Mouse (Mus musculus) intestine, embryonic 16.5 days (tissue): ENCODE results near the gene Lrrc42. TPM values are rescaled to one million over a fixed set of nuclear protein-coding genes. Genes with fewer than 3 reads are reported as not detected.

Source experiments
- ATAC-seq: fragments of 200-750 bp; cut with Nextera tagmentation; 2 replicates; pipeline ENCODE4 v1.8.0; 2017; ENCODE audit warnings: moderate TSS enrichment, moderate library complexity
- H3K27ac ChIP-seq: fragments of 300-500 bp; sonication (generic); 2 replicates; pipeline ENCODE4 v1.5.1; 2014; ENCODE audit warnings: mild to moderate bottlenecking, low read length
- H3K27me3 ChIP-seq: fragments of 300-500 bp; sonication (generic); replicated peaks from 2 replicates; pipeline ENCODE4 v1.6.1; 2014; ENCODE audit warnings: low read length, control low read depth, mixed read lengths; ENCODE audit not compliant: control insufficient read depth, insufficient read depth
- H3K36me3 ChIP-seq: fragments of 300-500 bp; sonication (generic); 2 replicates; pipeline ENCODE4 v1.6.1; 2014; ENCODE audit warnings: low read length, control low read depth; ENCODE audit not compliant: control insufficient read depth, insufficient read depth
- H3K4me1 ChIP-seq: fragments of 300-500 bp; sonication (generic); 2 replicates; pipeline ENCODE4 v1.6.1; 2014; ENCODE audit warnings: low read length, control low read depth, mixed read lengths; ENCODE audit not compliant: control insufficient read depth, insufficient read depth
- H3K4me2 ChIP-seq: fragments of 300-500 bp; sonication (generic); 2 replicates; pipeline ENCODE4 v1.6.1; 2014; ENCODE audit warnings: low read depth, low read length, control low read depth
- H3K4me3 ChIP-seq: fragments of 300-500 bp; sonication (generic); 2 replicates; pipeline ENCODE4 v1.5.1; 2014; ENCODE audit warnings: mild to moderate bottlenecking, low read length
- H3K9ac ChIP-seq: fragments of 300-500 bp; sonication (generic); 2 replicates; pipeline ENCODE4 v1.6.1; 2014; ENCODE audit warnings: low read depth, low read length
- H3K9me3 ChIP-seq: fragments of 300-500 bp; sonication (generic); 2 replicates; pipeline ENCODE4 v1.6.1; 2016; ENCODE audit warnings: low read length, control low read depth; ENCODE audit not compliant: control insufficient read depth
- WGBS: fragments of 180-500 bp; shearing (Covaris S2); extraction: QIAGEN DNeasy Blood & Tissue Kit; methylation state at CpG from one replicate; pipeline ENCODE4 v1.1.7; 2014; 5-methylcytosine and 5-hydroxymethylcytosine counted together
- polyA plus RNA-seq: library from polyadenylated mRNA; unstranded; fragments of >200 nt; fragmentation: Nextera tagmentation; extraction: Ambion mirVana; gene quantifications from 2 replicates; pipeline ENCODE4 v1.2.1, GENCODE M21; 2015

Lrrc42 gene
- polyA plus RNA-seq, 1 experiment from 2014 or later, result 49.6 TPM

- H3K9me3 ChIP-seq, result no peaks in the 10 kb centered on the region
- no peaks in the 10 kb centered on the region for H3K27me3 ChIP-seq
- no peaks in the 10 kb centered on the region for H3K36me3 ChIP-seq
- no peak overlapping the region for H3K27ac ChIP-seq
- no peak for ATAC-seq
- H3K4me3 ChIP-seq, result peak overlapping the region; percentile 79
- WGBS, result 35% methylated on average over 3 of the region's 3 CpGs
- H3K4me1 ChIP-seq, result peaks cover 17% of the 10 kb centered on the region
- peak overlapping the region; percentile 67 for H3K4me2 ChIP-seq
- H3K9ac ChIP-seq, result peak overlapping the region; percentile 90
These were observed 1.1 kb upstream of the Lrrc42 start for GRCm38 (mm10) chr4:107254414-107254813.

GRCm38 (mm10) chr4:107252522-107252921, 810 bp downstream of the Lrrc42 start:
- H3K27ac ChIP-seq, result no peak overlapping the region
- 1% methylated on average over 11 of the region's 11 CpGs for WGBS

GRCm38 (mm10) chr4:107250494-107250893, 2.8 kb downstream of the Lrrc42 start:
- 26% methylated on average over 4 of the region's 4 CpGs for WGBS
- Histone ChIP-seq H3K4me3 (no peak overlapping the region), H3K4me1 (peaks cover 35% of the 10 kb centered on the region), H3K4me2 (no peak overlapping the region), H3K9ac (no peak overlapping the region), H3K36me3 (no peaks in the 10 kb centered on the region), H3K27me3 (no peaks in the 10 kb centered on the region), H3K9me3 (no peaks in the 10 kb centered on the region), H3K27ac (no peak overlapping the region)
- no peak for ATAC-seq

More at GRCm38 (mm10) chr4:107252522-107252921, 810 bp downstream of the Lrrc42 start:
- peak overlapping the region; percentile 90 for H3K9ac ChIP-seq
- H3K4me2 ChIP-seq, result peak overlapping the region; percentile 67
- peaks cover 27% of the 10 kb centered on the region for H3K4me1 ChIP-seq
- H3K27me3 ChIP-seq, result no peaks in the 10 kb centered on the region
- no peak for ATAC-seq
- H3K4me3 ChIP-seq, result peak overlapping the region; percentile 79
- no peaks in the 10 kb centered on the region for H3K36me3 ChIP-seq
- no peaks in the 10 kb centered on the region for H3K9me3 ChIP-seq

- no peaks in the 10 kb centered on the region for H3K9me3 ChIP-seq
- no peak overlapping the region for H3K27ac ChIP-seq
- no peak overlapping the region for H3K4me2 ChIP-seq
- peaks cover 37% of the 10 kb centered on the region for H3K4me1 ChIP-seq
- no peak for ATAC-seq
- WGBS, result 31% methylated on average over 2 of the region's 2 CpGs
- H3K36me3 ChIP-seq, result no peaks in the 10 kb centered on the region
- no peaks in the 10 kb centered on the region for H3K27me3 ChIP-seq
- H3K4me3 ChIP-seq, result no peak overlapping the region
- no peak overlapping the region for H3K9ac ChIP-seq
These were observed 3.9 kb downstream of the Lrrc42 start for GRCm38 (mm10) chr4:107249471-107249870.

GRCm38 (mm10) chr4:107248061-107248460, 5.3 kb downstream of the Lrrc42 start:
- Histone ChIP-seq H3K9ac (no peak overlapping the region), H3K9me3 (no peaks in the 10 kb centered on the region), H3K4me1 (peaks cover 33% of the 10 kb centered on the region), H3K4me2 (no peak overlapping the region), H3K27ac (no peak overlapping the region), H3K4me3 (no peak overlapping the region), H3K36me3 (no peaks in the 10 kb centered on the region), H3K27me3 (no peaks in the 10 kb centered on the region)
- 79% methylated on average over 3 of the region's 3 CpGs for WGBS
- ATAC-seq, result no peak

- no peaks in the 10 kb centered on the region for H3K36me3 ChIP-seq
- 73% methylated on average over 9 of the region's 9 CpGs for WGBS
- no peak for ATAC-seq
- no peak overlapping the region for H3K9ac ChIP-seq
- no peak overlapping the region for H3K4me2 ChIP-seq
- H3K4me3 ChIP-seq, result no peak overlapping the region
- H3K27ac ChIP-seq, result no peak overlapping the region
- H3K27me3 ChIP-seq, result no peaks in the 10 kb centered on the region
- H3K9me3 ChIP-seq, result no peaks in the 10 kb centered on the region
- H3K4me1 ChIP-seq, result peaks cover 33% of the 10 kb centered on the region
These were observed 6.2 kb downstream of the Lrrc42 start for GRCm38 (mm10) chr4:107247110-107247509.

- H3K36me3 ChIP-seq, result no peaks in the 10 kb centered on the region
- H3K4me1 ChIP-seq, result peaks cover 29% of the 10 kb centered on the region
- H3K4me2 ChIP-seq, result no peak overlapping the region
- ATAC-seq, result no peak
- H3K4me3 ChIP-seq, result no peak overlapping the region
- H3K27me3 ChIP-seq, result no peaks in the 10 kb centered on the region
- WGBS, result 42% methylated on average over 1 of the region's 1 CpGs
- no peak overlapping the region for H3K9ac ChIP-seq
- H3K27ac ChIP-seq, result no peak overlapping the region
- no peaks in the 10 kb centered on the region for H3K9me3 ChIP-seq
These were observed 7.3 kb downstream of the Lrrc42 start for GRCm38 (mm10) chr4:107246040-107246439.

- Histone ChIP-seq H3K27me3 (no peaks in the 10 kb centered on the region), H3K4me3 (no peak overlapping the region), H3K9ac (no peak overlapping the region), H3K27ac (peak overlapping the region; percentile 26; the same call in 1 of the 2 replicates), H3K9me3 (no peaks in the 10 kb centered on the region), H3K36me3 (no peaks in the 10 kb centered on the region), H3K4me2 (no peak overlapping the region), H3K4me1 (peaks cover 27% of the 10 kb centered on the region)
- no peak; the same call in 1 of the 2 replicates for ATAC-seq
- WGBS, result 59% methylated on average over 2 of the region's 2 CpGs
These were observed 8.0 kb downstream of the Lrrc42 start for GRCm38 (mm10) chr4:107245368-107245767.

GRCm38 (mm10) chr4:107243365-107244333, 9.7 kb downstream of the Lrrc42 start:
- no peak overlapping the region for H3K9ac ChIP-seq
- no peak overlapping the region for H3K27ac ChIP-seq
- no peak for ATAC-seq
- no peak overlapping the region for H3K4me3 ChIP-seq
- H3K27me3 ChIP-seq, result no peaks in the 10 kb centered on the region
- no peaks in the 10 kb centered on the region for H3K36me3 ChIP-seq
- H3K4me2 ChIP-seq, result no peak overlapping the region
- peaks cover 16% of the 10 kb centered on the region for H3K4me1 ChIP-seq
- 67% methylated on average over 6 of the region's 6 CpGs for WGBS
- H3K9me3 ChIP-seq, result no peaks in the 10 kb centered on the region
